Mouse (Mus musculus): ENCODE measurements around the gene Mapk10. TPM values are rescaled to one million over a fixed set of nuclear protein-coding genes. Genes with fewer than 3 reads are reported as not detected.

Mapk10 gene
- polyA plus RNA-seq (2012; rRNA removed), result 0.01 TPM in 2 replicates

GRCm38 (mm10) chr5:103211101-103211848 is at the start of gene Mapk10:
Gene Mapk10, minus strand, starts transcription at chr5:103211334.

Other genes starting within 250 kb of the Mapk10 start
- 1.1 and 1.2 TPM in 2 replicates for gene Ptpn13, start 213.9 kb upstream of the Mapk10 start, polyA plus RNA-seq (2012; rRNA removed)

Measured in liver, embryonic 14 days (tissue).